Mouse (Mus musculus) lung, adult 2 months (tissue): ENCODE measurements around the gene Crip1.

Experiments
- CTCF ChIP-seq: fragments of 200-500 bp; IDR thresholded peaks from 2 replicates; pipeline ENCODE4 v1.5.1; 2011; ENCODE audit warnings: mild to moderate bottlenecking, low read length, control low read depth; ENCODE audit not compliant: insufficient read depth
- POLR2A ChIP-seq: fragments of 200-500 bp; IDR thresholded peaks from 2 replicates; pipeline ENCODE4 v1.6.1; 2011; ENCODE audit warnings: low read depth, mild to moderate bottlenecking, control low read depth, low read length, borderline replicate concordance; ENCODE audit errors: extremely low read depth

- TF ChIP-seq CTCF (no peak), POLR2A (no peak)
Observed at GRCm38 (mm10) chr12:113124726-113125125, 21.4 kb upstream of the Crip1 start.
